Mouse (Mus musculus): ENCODE measurements around the gene Plekhm3. TPM values are rescaled to one million over a fixed set of nuclear protein-coding genes. Genes with fewer than 3 reads are reported as not detected.
A peak's percentile ranks its signal among the peaks of the same experiment; 100 is the strongest.

Gene Plekhm3
- polyA plus RNA-seq, 1 experiment from 2014 or later = 10.9 TPM

DNA sequence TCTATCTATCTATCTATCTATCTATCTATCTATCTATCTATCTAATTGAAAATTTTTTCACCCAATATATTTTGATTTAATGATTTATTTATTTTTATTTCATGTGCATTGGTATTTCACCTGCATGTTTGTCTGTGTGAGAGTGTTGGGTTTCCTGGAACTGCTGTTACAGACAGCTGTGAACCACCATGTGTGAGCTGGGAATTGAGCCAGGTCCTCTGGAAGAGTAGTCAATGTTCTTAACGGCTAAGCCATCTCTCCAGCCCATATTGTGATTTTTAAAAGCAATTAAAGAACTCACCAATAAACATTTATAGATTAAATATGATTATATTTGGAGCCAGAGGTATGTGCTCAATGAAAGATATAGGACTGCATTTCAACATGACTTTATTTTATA is 148.9 kb downstream of the Plekhm3 start:
- no peak for ATAC-seq (replicated peaks)
- Histone ChIP-seq H3K9ac (replicated peaks) (no peak overlapping the region), H3K27ac (replicated peaks) (no peak overlapping the region), H3K27me3 (no peaks in the 10 kb centered on the region), H3K9me3 (no peaks in the 10 kb centered on the region), H3K4me3 (no peak overlapping the region), H3K36me3 (no peaks in the 10 kb centered on the region), H3K4me2 (replicated peaks) (no peak overlapping the region), H3K4me1 (0 out of 2 replicates have a peak, but pooled peaks cover 7% of the 10 kb centered on the region)
- WGBS = 34% methylated on average over 1 of the region's 1 CpGs

DNA sequence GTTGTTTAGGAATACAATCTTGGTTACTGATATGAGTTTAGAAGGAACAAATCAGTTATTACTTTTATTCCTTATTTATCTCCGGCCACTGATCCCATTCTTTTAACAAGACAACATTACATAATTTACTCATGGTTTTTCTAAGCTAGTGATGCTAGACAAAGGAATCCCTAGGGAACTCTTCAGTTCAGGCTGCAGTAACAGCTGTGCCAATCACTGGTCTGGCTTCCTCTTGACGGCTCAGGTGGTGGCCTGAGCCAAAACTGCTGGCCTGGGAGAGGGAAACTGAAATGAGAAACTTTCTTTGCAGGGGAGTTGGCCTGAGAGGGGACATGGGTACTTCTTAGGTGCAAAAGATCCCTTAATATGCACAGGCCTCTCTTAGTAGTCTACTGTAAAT is 151.4 kb downstream of the Plekhm3 start:
- H3K27me3 ChIP-seq = no peaks in the 10 kb centered on the region
- H3K4me1 ChIP-seq = 0 out of 2 replicates have a peak, but pooled peaks cover 7% of the 10 kb centered on the region
- no peaks in the 10 kb centered on the region for H3K36me3 ChIP-seq
- no peak overlapping the region for H3K4me3 ChIP-seq
- no peak overlapping the region for H3K27ac ChIP-seq (replicated peaks)
- no peaks in the 10 kb centered on the region for H3K9me3 ChIP-seq
- WGBS = 31% methylated on average over 2 of the region's 2 CpGs
- no peak overlapping the region for H3K4me2 ChIP-seq (replicated peaks)
- H3K9ac ChIP-seq (replicated peaks) = no peak overlapping the region
- ATAC-seq (replicated peaks) = no peak

DNA sequence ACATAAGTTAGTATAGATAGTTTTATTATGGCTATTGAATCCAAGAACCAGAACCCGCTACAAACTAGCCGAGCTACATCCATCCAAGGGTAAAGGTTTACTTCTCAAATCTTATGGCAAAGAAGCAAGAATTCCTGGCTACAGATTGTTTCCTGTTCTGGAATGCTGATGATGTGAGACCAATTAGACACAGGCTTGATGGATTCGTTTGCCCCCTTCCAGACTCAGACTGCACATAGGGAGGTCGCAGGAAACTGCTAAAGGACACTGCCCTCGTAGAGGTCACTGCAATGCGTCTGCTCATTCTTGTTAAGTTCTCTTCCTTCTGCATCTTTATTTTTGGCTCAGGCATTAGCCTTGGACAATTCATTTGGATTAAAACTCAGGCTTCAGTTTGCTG is 154.0 kb downstream of the Plekhm3 start:
- Histone ChIP-seq H3K27ac (replicated peaks) (no peak overlapping the region), H3K9ac (replicated peaks) (no peak overlapping the region), H3K4me3 (no peak overlapping the region), H3K4me2 (replicated peaks) (no peak overlapping the region), H3K4me1 (0 out of 2 replicates have a peak, but pooled peaks cover 7% of the 10 kb centered on the region), H3K36me3 (no peaks in the 10 kb centered on the region), H3K27me3 (no peaks in the 10 kb centered on the region), H3K9me3 (no peaks in the 10 kb centered on the region)
- 67% methylated on average over 6 of the region's 6 CpGs for WGBS
- no peak for ATAC-seq (replicated peaks)

DNA sequence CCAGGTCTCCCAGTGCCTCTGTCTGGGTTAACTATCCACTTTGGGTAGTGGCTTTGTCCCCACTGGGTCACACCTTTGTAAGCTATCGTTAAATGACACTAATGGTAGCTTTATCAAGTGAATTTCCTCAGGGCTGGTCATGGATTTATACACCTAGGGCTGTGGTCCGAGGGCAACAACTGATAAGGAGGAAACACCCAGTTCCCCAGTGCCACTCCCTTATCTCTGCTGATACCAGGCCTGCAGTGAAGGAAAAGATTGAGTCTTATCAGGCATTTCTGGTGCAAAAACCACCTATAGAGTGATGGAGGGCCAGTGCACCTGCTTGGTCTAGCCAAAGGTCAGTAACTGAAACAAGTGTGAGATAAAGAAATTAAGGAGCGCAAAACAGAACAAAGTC is 159.0 kb downstream of the Plekhm3 start:
- Histone ChIP-seq H3K9me3 (no peaks in the 10 kb centered on the region), H3K27ac (replicated peaks) (no peak overlapping the region), H3K9ac (replicated peaks) (no peak overlapping the region), H3K27me3 (no peaks in the 10 kb centered on the region), H3K36me3 (0 out of 2 replicates have a peak, but pooled peaks cover 2% of the 10 kb centered on the region), H3K4me1 (peaks cover 6% of the 10 kb centered on the region), H3K4me3 (no peak overlapping the region), H3K4me2 (replicated peaks) (no peak overlapping the region)
- ATAC-seq (replicated peaks) = no peak
- 95% methylated on average over 3 of the region's 3 CpGs for WGBS

DNA sequence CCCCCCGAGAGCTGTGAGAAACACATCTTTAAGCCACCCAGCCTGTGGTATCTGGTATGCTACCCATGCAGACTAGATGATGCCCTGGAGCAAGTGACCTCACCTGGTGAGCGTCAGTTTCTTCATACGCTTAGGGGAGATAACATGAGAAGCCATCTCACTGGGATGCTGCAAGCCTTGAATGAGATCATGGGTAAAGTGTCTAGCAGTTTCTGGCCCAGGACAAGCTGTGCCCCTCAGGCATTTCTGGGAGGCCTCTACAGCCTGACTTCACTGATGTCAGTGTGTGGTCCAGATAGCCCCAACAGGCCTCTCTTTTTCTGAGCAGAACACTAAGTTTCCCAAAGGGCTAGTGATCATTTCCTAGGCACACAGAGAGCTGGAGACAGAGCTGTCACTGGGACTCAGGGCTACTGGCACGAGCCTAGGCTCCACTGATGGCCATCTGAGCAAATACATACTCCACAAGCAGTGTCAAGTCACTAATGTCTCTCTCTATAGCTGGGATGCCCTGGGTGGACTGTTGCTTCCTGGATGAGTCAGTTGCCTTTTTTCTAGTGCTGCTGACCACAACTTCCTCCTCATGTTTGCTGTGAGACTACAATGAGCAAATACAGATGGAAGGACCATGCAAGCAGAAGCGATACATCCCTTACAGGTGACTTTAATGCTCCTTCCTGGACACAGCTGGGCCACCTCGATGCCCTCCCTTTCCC is 159.6 kb downstream of the Plekhm3 start:
- no peaks in the 10 kb centered on the region for H3K9me3 ChIP-seq
- no peak overlapping the region for H3K27ac ChIP-seq (replicated peaks)
- H3K9ac ChIP-seq (replicated peaks) = no peak overlapping the region
- H3K4me3 ChIP-seq = no peak overlapping the region
- H3K4me2 ChIP-seq (replicated peaks) = no peak overlapping the region
- no peaks in the 10 kb centered on the region for H3K27me3 ChIP-seq
- 0 out of 2 replicates have a peak, but pooled peaks cover 2% of the 10 kb centered on the region for H3K36me3 ChIP-seq
- ATAC-seq (replicated peaks) = no peak
- 86% methylated on average over 6 of the region's 6 CpGs for WGBS
- H3K4me1 ChIP-seq = peaks cover 12% of the 10 kb centered on the region

DNA sequence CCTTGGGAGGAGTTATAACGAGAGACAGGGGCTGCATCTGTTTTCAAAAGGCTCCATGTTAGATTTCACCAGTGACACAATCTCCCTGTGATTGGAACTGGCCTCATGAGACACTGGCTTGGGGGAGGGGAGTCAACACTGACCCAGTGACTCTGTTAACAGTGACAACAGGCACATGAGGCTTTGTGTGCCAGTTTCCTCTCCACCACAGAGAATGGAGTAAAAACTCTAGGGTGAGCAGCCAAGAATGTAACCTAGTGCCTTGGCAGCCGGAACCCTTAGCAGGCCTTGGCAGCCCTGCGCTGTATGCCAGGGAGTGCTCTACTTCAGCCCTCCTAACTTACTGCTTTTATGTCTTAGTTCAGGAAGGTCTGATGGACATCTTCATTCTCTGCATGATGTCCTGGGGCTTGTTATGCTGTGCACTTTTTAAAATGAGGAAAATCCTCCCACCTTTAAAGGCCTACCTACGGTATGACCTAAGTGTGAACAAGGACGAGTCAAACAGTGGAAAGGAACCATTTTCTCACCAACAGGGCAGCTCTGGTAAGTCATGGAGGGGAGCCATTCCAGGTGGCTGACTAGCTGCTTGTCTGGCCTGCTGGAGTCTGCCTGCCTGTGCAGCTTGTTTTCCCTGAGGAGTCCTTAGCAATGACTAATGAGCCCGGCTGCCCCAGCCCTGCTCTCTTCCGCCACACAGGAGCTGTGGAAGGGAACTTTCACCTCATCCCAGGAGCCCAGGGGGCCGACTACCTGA is 161.2 kb downstream of the Plekhm3 start:
- WGBS = 74% methylated on average over 8 of the region's 8 CpGs
- Histone ChIP-seq H3K4me3 (no peak overlapping the region), H3K9ac (replicated peaks) (no peak overlapping the region), H3K4me1 (peaks cover 25% of the 10 kb centered on the region), H3K4me2 (replicated peaks) (no peak overlapping the region), H3K27me3 (no peaks in the 10 kb centered on the region), H3K9me3 (no peaks in the 10 kb centered on the region), H3K27ac (replicated peaks) (no peak overlapping the region), H3K36me3 (0 out of 2 replicates have a peak, but pooled peaks cover 2% of the 10 kb centered on the region)
- ATAC-seq (replicated peaks) = peak; percentile 32; the same call in 1 of the 2 replicates

DNA sequence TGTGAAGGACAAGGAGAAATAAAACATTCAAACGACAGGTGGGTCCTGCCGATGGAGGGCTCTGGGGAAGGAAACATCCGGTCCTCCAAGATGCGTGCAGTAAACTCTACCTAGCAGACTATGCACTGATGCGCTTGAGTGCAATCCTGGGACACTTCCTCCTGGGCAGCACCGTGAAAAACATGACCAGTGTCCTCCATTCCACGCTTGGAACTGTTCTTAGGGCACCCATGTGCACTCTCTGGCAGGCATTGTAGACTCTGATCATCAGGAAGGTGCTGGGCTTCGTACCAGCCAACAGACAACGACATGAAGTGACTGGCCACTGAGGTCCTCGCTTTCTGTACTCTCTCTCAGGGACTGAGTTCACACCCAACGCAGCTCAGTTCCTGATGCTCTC is 162.5 kb downstream of the Plekhm3 start:
- Histone ChIP-seq H3K4me3 (no peak overlapping the region), H3K4me1 (peaks cover 25% of the 10 kb centered on the region), H3K4me2 (replicated peaks) (no peak overlapping the region), H3K9me3 (no peaks in the 10 kb centered on the region), H3K27me3 (no peaks in the 10 kb centered on the region; the same call in 1 of the 2 replicates), H3K27ac (replicated peaks) (no peak overlapping the region), H3K9ac (replicated peaks) (no peak overlapping the region), H3K36me3 (0 out of 2 replicates have a peak, but pooled peaks cover 2% of the 10 kb centered on the region)
- no peak for ATAC-seq (replicated peaks)
- 90% methylated on average over 11 of the region's 11 CpGs for WGBS

DNA sequence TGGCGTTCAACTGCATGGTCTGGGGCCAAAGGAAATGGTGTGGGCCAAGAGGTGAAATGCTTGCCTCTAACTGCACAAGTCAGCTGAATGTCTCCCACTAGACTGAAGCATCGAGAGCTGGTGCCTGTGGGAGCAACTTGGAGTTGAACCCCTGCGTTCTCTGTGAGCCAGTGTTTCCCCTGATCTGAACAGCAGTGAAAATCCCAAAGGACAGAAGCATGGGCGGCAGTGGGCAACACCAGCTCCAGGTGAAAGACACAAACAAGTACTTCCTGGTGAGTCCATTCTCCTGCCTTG is 163.4 kb downstream of the Plekhm3 start:
- Histone ChIP-seq H3K4me3 (no peak overlapping the region), H3K4me2 (replicated peaks) (no peak overlapping the region), H3K27ac (replicated peaks) (no peak overlapping the region), H3K9me3 (no peaks in the 10 kb centered on the region), H3K9ac (replicated peaks) (no peak overlapping the region), H3K27me3 (no peaks in the 10 kb centered on the region; the same call in 1 of the 2 replicates), H3K36me3 (0 out of 2 replicates have a peak, but pooled peaks cover 2% of the 10 kb centered on the region), H3K4me1 (peaks cover 25% of the 10 kb centered on the region)
- ATAC-seq (replicated peaks) = no peak
- 90% methylated on average over 4 of the region's 4 CpGs for WGBS

DNA sequence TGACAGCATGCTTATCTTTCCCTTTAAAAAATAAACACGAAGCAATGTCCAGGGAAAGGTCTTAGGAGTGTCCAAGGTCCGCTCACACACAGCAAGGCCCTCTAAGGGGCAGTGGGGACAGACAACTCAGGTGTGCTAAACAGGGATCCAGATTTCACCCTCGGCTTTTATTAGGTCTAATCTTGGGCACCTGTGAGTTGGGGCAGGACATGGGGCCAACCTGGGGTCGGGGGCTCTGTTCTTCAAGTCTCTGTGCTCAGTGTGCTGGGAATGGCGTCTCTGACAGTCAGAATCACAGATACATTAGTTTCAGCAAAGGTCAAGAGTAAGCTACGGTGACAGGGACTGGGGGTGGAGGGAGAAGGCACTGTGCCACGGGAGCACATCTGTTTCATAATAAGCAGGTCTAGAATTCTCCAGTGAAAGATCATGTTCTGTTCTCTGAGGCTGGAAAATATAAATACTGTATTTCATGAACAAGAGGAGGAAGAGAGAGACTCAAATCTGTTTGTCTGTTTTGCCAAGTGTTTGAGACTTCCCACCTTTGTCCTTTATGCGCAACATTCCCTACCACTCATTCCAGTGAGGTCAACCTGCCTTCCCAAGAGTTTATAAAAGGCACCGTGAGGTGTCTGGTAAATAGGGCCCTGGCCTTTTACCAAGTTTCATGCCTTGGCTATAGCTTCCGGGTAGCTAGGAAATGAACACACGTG is 163.9 kb downstream of the Plekhm3 start:
- Histone ChIP-seq H3K27me3 (no peaks in the 10 kb centered on the region; the same call in 1 of the 2 replicates), H3K9me3 (no peaks in the 10 kb centered on the region), H3K36me3 (0 out of 2 replicates have a peak, but pooled peaks cover 2% of the 10 kb centered on the region), H3K4me3 (no peak overlapping the region), H3K4me2 (replicated peaks) (no peak overlapping the region), H3K27ac (replicated peaks) (peak overlapping the region; percentile 71), H3K9ac (replicated peaks) (no peak overlapping the region), H3K4me1 (peaks cover 25% of the 10 kb centered on the region)
- WGBS = 79% methylated on average over 11 of the region's 11 CpGs
- ATAC-seq (replicated peaks) = no peak

DNA sequence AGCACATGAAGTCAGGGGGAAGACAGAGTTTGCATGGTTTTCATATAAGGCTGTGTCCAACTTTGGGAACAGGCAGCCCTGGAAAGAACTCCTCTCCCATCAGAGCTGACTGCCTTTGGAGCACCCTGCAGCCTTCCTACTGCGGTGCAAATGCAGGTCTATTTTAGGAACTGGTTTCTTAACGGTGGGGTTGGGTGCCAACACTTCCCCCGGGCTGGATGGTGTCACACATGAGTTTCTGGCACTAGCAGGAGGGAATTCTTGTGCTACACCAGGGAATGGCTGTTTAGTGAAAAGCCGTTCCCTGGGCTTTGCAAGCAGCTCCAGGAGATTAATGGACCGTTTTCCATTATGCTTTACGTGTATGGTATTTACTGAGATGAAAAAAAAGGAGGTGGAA is 164.8 kb downstream of the Plekhm3 start:
- H3K27me3 ChIP-seq = no peaks in the 10 kb centered on the region; the same call in 1 of the 2 replicates
- H3K36me3 ChIP-seq = 0 out of 2 replicates have a peak, but pooled peaks cover 2% of the 10 kb centered on the region
- peak overlapping the region; percentile 71 for H3K27ac ChIP-seq (replicated peaks)
- no peak overlapping the region for H3K4me3 ChIP-seq
- peaks cover 25% of the 10 kb centered on the region for H3K4me1 ChIP-seq
- H3K4me2 ChIP-seq (replicated peaks) = no peak overlapping the region
- no peaks in the 10 kb centered on the region for H3K9me3 ChIP-seq
- WGBS = 11% methylated on average over 6 of the region's 6 CpGs
- peak; percentile 67 for ATAC-seq (replicated peaks)
- H3K9ac ChIP-seq (replicated peaks) = no peak overlapping the region

DNA sequence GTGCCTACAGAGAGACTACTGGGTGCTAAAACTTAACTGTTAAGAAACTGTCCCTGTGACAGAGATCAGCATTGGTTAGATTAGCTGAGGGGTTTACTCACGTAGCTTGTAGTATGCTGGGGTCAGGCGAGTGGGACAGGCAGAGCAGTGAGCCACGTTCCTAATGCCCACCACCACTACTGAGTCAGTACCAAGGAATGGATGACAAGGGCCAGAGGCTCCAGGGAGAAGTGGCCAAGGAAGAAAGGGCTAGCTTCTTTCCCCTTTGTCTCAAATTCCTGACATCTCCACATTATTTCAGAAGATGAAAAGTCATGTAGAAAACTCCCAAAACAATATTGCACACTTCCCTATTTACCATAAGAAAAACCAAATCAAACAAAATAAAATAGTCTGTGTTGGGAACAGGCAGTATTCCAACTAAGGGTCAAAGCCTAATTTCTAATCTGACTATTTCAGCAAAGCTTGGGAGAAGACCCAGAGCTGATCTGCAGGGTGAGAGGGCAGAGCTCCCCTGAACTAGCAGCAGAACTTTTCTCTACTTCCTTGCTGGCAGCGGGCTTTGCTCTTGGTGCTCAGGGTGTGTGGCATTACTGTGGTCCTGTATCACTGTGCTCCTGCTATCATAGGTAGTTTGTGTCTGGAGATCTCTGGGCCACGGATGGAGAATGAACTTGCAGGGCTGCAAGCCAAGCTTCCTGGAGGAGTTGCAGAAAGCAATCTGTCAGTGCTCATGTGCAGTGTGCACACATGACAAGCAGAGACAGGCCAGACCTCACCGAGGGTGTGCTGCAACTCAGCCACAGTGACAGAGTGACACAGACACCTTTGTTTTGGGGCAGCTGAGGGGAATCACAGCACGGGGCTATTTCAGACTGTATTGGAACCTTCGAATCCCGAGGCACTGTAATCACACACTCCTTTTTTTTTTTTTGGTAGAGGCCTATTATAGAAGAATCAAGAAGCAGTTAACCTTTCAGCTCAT is 165.5 kb downstream of the Plekhm3 start:
- Histone ChIP-seq H3K9me3 (no peaks in the 10 kb centered on the region), H3K4me2 (replicated peaks) (no peak overlapping the region), H3K27me3 (no peaks in the 10 kb centered on the region; the same call in 1 of the 2 replicates), H3K4me1 (peaks cover 25% of the 10 kb centered on the region), H3K4me3 (no peak overlapping the region), H3K27ac (replicated peaks) (peak overlapping the region; percentile 71), H3K9ac (replicated peaks) (no peak overlapping the region), H3K36me3 (0 out of 2 replicates have a peak, but pooled peaks cover 2% of the 10 kb centered on the region)
- 41% methylated on average over 9 of the region's 9 CpGs for WGBS
- no peak; the same call in 1 of the 2 replicates for ATAC-seq (replicated peaks)

All from forebrain, embryonic 15.5 days (tissue).